Mouse (Mus musculus) layer of hippocampus, postnatal 36 days (tissue): ENCODE results near the gene Tex2. TPM values are rescaled to one million over a fixed set of nuclear protein-coding genes. Genes with fewer than 3 reads are reported as not detected.

Experiments used
- total RNA-seq, 2 experiments: library from RNA; stranded (reverse); gene quantifications; 2 replicates each; pipeline ENCODE4 v1.2.3; 2021

Gene Tex2
- total RNA-seq, 2 experiments from 2014 or later: 135 to 146 TPM

Other genes with a start within 250 kb of the Tex2 start
- not detected for gene Prr29, start 248.0 kb downstream of the Tex2 start, total RNA-seq
- 1 to 10 TPM; 2.3 to 2.8 TPM for gene Icam2, start 225.3 kb downstream of the Tex2 start, total RNA-seq
- gene Ern1, start 125.6 kb downstream of the Tex2 start, total RNA-seq: 10 to 100 TPM in 1 of 2 experiments, 1 to 10 TPM in 1; 9.5 to 10.5 TPM
- 10 to 100 TPM; 15.5 to 18.0 TPM for gene Pecam1, start 137.2 kb upstream of the Tex2 start, total RNA-seq
- gene Milr1, start 137.8 kb upstream of the Tex2 start, total RNA-seq: not detected
- gene Polg2, start 166.1 kb upstream of the Tex2 start, total RNA-seq: 1 to 10 TPM; 4.8 to 5.1 TPM
- gene Ddx5, start 175.8 kb upstream of the Tex2 start, total RNA-seq: 100 to 1,000 TPM; 814 to 831 TPM
- 10 to 100 TPM; 10.4 to 14.9 TPM for gene Cep95, start 175.8 kb upstream of the Tex2 start, total RNA-seq